Mouse (Mus musculus): Measurements from ENCODE around the gene Gpr141.

Gene Gpr141

GRCm38 (mm10) chr13:19730826-19731225, 93.2 kb downstream of the Gpr141 start:
- no peak for DNase-seq (ENCODE audit: low spot score in 2 of 2)

DNA sequence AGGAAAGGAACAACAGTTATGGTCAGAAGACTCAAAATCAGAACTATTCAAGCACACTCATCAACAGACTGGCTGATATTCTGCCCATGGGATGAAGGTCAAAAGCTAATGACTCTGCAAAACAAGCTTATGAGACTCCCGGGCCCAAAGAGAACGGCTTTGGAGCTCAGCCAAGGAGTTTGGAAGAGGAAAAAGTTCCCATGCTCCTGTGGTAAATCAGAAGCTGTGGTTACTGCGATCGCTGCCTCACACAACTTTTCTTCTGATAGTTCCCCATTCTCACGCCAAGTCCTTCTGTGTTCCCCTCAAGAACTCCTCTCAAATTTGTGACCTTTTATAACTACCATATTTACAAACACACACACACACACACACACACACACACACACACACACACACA, 105.1 kb downstream of the Gpr141 start:
- no peak for DNase-seq (ENCODE audit: low spot score in 2 of 2)

DNA sequence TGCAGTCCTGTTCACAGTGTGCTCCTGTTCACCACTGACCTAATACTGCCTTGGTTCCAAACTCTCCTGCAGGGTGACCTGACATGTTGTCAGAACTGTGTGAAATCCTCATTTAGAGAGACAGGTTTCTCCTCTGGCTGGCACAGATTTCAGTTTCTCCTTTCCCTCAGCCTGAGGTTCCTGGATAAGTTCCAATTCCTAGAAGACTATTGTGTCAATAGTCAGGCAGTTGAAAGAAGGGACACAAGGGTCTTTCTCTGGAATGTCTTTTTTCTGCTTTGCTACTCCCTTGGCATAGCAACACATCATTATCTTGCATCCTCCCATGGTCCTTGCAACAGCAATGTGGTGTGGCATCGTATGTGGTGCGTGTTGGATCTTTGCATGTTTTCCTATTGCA, 106.9 kb downstream of the Gpr141 start:
- no peak for DNase-seq (ENCODE audit: low spot score in 2 of 2)

GRCm38 (mm10) chr13:19703806-19704205, 120.3 kb downstream of the Gpr141 start:
- no peak for DNase-seq (ENCODE audit: low spot score in 2 of 2)

GRCm38 (mm10) chr13:19701443-19702078, 122.5 kb downstream of the Gpr141 start:
- DNase-seq (ENCODE audit: low spot score in 2 of 2) = no peak

DNA sequence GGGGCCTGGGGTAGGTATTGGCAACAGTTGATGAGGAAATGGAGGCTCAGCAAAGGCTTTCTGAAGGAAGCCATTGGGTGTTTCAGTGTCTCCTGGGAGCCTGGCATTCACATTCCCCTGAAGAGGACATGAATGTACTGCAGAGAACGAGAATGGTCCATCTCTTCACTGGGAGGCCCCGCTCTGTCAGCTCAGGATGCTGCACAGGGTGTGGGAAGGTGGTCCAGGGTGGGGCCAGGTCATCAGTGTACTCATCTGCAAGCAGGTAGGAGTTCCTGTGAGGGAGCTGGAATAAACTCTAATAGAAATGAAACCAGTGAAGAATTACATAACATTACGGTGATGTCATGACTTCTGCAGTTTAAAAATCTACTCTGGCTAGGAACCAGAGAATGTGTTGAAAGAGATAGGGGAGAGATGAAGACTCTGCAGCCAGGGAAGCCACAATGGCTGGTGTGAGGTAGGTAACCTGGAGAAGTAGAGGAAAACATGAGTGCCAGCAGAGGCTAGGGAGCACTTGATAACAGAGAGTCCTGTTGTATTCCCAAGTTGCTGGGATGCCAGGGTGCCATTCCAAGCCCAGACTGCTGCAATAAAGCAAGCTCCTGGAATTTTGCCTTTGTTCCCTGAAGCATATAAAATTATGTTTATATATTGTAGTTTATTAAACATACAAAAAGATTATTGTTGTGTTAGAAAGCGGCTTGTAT, 123.2 kb downstream of the Gpr141 start:
- no peak for DNase-seq (ENCODE audit: low spot score in 2 of 2)

Data from natural killer cell, adult 2 months (primary cell).